Mouse (Mus musculus): Measurements from ENCODE around the gene Xpnpep3. TPM values are rescaled to one million over a fixed set of nuclear protein-coding genes. Genes with fewer than 3 reads are reported as not detected.

Xpnpep3 gene
- polyA plus RNA-seq, 1 experiment from 2014 or later, result 5.2 TPM

Other genes starting within 250 kb of the Xpnpep3 start
- 13.6 and 21.8 TPM in 2 replicates for gene Mrtfa, start 209.4 kb upstream of the Xpnpep3 start, polyA plus RNA-seq (2014; fragmentation: Nextera tagmentation; extraction: Ambion mirVana)
- gene Mchr1, start 164.6 kb upstream of the Xpnpep3 start, polyA plus RNA-seq (2014; fragmentation: Nextera tagmentation; extraction: Ambion mirVana), result 1.4 and 1.8 TPM in 2 replicates
- 152 and 153 TPM in 2 replicates for gene Slc25a17, start 39.3 kb upstream of the Xpnpep3 start, polyA plus RNA-seq (2014; fragmentation: Nextera tagmentation; extraction: Ambion mirVana)
- gene St13, start 61 bp upstream of the Xpnpep3 start, polyA plus RNA-seq (2014; fragmentation: Nextera tagmentation; extraction: Ambion mirVana), result 170 and 180 TPM in 2 replicates
- gene Dnajb7, start 8.2 kb downstream of the Xpnpep3 start, polyA plus RNA-seq (2014; fragmentation: Nextera tagmentation; extraction: Ambion mirVana), result 0.20 and 0.26 TPM in 2 replicates
- 554 and 641 TPM in 2 replicates for gene Rbx1, start 66.2 kb downstream of the Xpnpep3 start, polyA plus RNA-seq (2014; fragmentation: Nextera tagmentation; extraction: Ambion mirVana)
- gene Ep300, start 185.2 kb downstream of the Xpnpep3 start, polyA plus RNA-seq (2014; fragmentation: Nextera tagmentation; extraction: Ambion mirVana), result 14.2 and 19.5 TPM in 2 replicates

Measured in forebrain, embryonic 14.5 days (tissue).